Mouse (Mus musculus) ES-Bruce4 (cell line): ENCODE data around the gene Gnat1.

ENCODE experiments used
- CTCF ChIP-seq: IDR thresholded peaks from one replicate; pipeline ENCODE4 v1.8.1; 2011; ENCODE audit warnings: low read depth, low read length
- EP300 ChIP-seq: IDR thresholded peaks from 2 replicates; pipeline ENCODE4 v1.6.1; 2011; ENCODE audit warnings: low read depth, low read length; ENCODE audit not compliant: insufficient read depth
- POLR2A ChIP-seq: IDR thresholded peaks from one replicate; pipeline ENCODE4 v1.8.1; 2011; ENCODE audit warnings: low read length; ENCODE audit not compliant: insufficient read depth

DNA sequence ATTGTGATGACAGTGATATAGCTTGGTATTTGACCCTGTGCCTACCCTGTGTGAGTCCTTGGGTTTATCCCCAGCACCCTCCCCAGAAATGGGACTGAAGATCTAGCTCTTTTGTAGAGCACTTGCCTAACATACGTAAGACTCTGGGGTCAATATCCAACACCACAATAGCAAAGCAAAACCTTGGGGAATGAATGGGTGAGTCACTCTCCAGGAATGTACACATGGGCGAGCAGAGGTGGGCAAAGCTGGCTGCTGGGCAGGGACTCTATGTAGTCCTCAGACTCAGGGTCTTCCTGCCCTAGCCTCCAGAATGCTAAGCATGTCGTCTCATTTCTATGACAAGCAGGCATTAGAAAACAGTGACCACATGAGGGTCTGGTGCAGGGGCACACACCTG is 30.7 kb downstream of the Gnat1 start:
- TF ChIP-seq CTCF (no peak), EP300 (no peak), POLR2A (no peak)
